Mouse (Mus musculus): ENCODE results near the gene Megf11. TPM values are rescaled to one million over a fixed set of nuclear protein-coding genes. Genes with fewer than 3 reads are reported as not detected.

Megf11 gene
- total and polyA plus RNA-seq, 3 experiments: 0.08 to 0.93 TPM; not detected in 1

- peak; percentile 73 for DNase-seq (ENCODE audit: low read depth, low spot score)
- H3K9ac ChIP-seq (ENCODE audit: control insufficient read depth, low read depth, low read length, poor library complexity, severe bottlenecking): no peak overlapping the region
- H3K27ac ChIP-seq (ENCODE audit: control insufficient read depth, low read depth, low read length): no peak overlapping the region
- TF ChIP-seq SIN3A (IDR thresholded peaks at IDR 0.05; ENCODE audit: low read length) (peak; percentile 88), MXI1 (IDR thresholded peaks at IDR 0.05; ENCODE audit: low read depth, low read length) (peak; percentile 57; the same call in 1 of the 2 replicates), E2F4 (IDR thresholded peaks at IDR 0.05; ENCODE audit: borderline replicate concordance, low read depth, low read length) (no peak)
- peaks cover 4 to 7% of the 10 kb centered on the region in 2 experiments for H3K27me3 ChIP-seq (ENCODE audit: control insufficient read depth in 1 of 2, insufficient read depth in 2 of 2, low read length in 2 of 2)
- no peaks in the 10 kb centered on the region for H3K9me3 ChIP-seq (replicated peaks; ENCODE audit: insufficient read depth, low read length)
- H3K36me3 ChIP-seq (ENCODE audit: control insufficient read depth in 1 of 2, insufficient read depth in 2 of 2, low read length in 2 of 2): no peaks in the 10 kb centered on the region
- peaks cover 2 to 4% of the 10 kb centered on the region in 2 experiments; a peak in 2 of 4 replicates for H3K4me1 ChIP-seq (ENCODE audit: control insufficient read depth in 1 of 2, insufficient read depth in 2 of 2, low read length in 2 of 2)
- no peak overlapping the region for H3K4me3 ChIP-seq (ENCODE audit: control insufficient read depth in 1 of 2, insufficient read depth in 1 of 2, low read depth in 2 of 2, low read length in 2 of 2)
- H3K79me2 ChIP-seq (ENCODE audit: control insufficient read depth, insufficient read depth, low read length, poor library complexity): no peaks in the 10 kb centered on the region
These were observed 281.1 kb downstream of the Megf11 start for GRCm38 (mm10) chr9:64666549-64666948.

- peaks cover 2 to 3% of the 10 kb centered on the region in 2 experiments; a peak in 2 of 4 replicates for H3K27me3 ChIP-seq (ENCODE audit: control insufficient read depth in 1 of 2, insufficient read depth in 2 of 2, low read length in 2 of 2)
- peak; percentile 79 for DNase-seq (ENCODE audit: low read depth, low spot score)
- TF ChIP-seq ZNF384 (IDR thresholded peaks at IDR 0.05; ENCODE audit: low read depth, low read length) (no peak), E2F4 (IDR thresholded peaks at IDR 0.05; ENCODE audit: borderline replicate concordance, low read depth, low read length) (no peak), MEF2A (IDR thresholded peaks at IDR 0.05; ENCODE audit: extremely low read depth, insufficient replicate concordance, low read depth, low read length, poor library complexity, severe bottlenecking) (no peak), MAZ (IDR thresholded peaks at IDR 0.05; ENCODE audit: low read depth, low read length) (no peak), GATA1 (IDR thresholded peaks at IDR 0.05; ENCODE audit: low read depth, low read length) (no peak), JUND (IDR thresholded peaks at IDR 0.05; ENCODE audit: low read depth, low read length) (no peak), ETS1 (IDR thresholded peaks at IDR 0.05; ENCODE audit: low read depth, low read length) (no peak), USF2 (IDR thresholded peaks at IDR 0.05; ENCODE audit: borderline replicate concordance in 1 of 2, insufficient read depth in 1 of 2, low read depth in 1 of 2, low read length in 2 of 2) (no peak), UBTF (IDR thresholded peaks at IDR 0.05; ENCODE audit: borderline replicate concordance, insufficient read depth, low read depth, low read length) (no peak), SIN3A (IDR thresholded peaks at IDR 0.05; ENCODE audit: low read length) (peak; percentile 62), MAX (IDR thresholded peaks at IDR 0.05; ENCODE audit: low read length) (peak; percentile 61), POLR2AphosphoS5 (IDR thresholded peaks at IDR 0.05; ENCODE audit: borderline replicate concordance, low read depth, low read length) (no peak), ZC3H11A (IDR thresholded peaks at IDR 0.05; ENCODE audit: low read depth, low read length) (no peak), TAL1 (IDR thresholded peaks at IDR 0.05; ENCODE audit: low read length) (no peak), HCFC1 (IDR thresholded peaks at IDR 0.05; ENCODE audit: low read depth, low read length) (no peak), ZMIZ1 (IDR thresholded peaks at IDR 0.05; ENCODE audit: low read depth, low read length) (no peak), MAFK (IDR thresholded peaks at IDR 0.05; ENCODE audit: borderline replicate concordance, low read depth, low read length) (no peak), POLR2A (IDR thresholded peaks at IDR 0.05; ENCODE audit: control insufficient read depth in 1 of 2, insufficient read depth in 1 of 2, low read depth in 1 of 2, low read length in 2 of 2, poor library complexity in 1 of 2) (no peak), NELFE (IDR thresholded peaks at IDR 0.05; ENCODE audit: low read depth, low read length) (no peak), SMC3 (IDR thresholded peaks at IDR 0.05; ENCODE audit: low read depth, low read length) (0 out of 2 replicates have a peak, but pooled peaks have one; percentile 14), TCF12 (IDR thresholded peaks at IDR 0.05; ENCODE audit: low read depth, low read length) (no peak), CHD1 (IDR thresholded peaks at IDR 0.05; ENCODE audit: low read depth, low read length) (no peak), RAD21 (IDR thresholded peaks at IDR 0.05; ENCODE audit: low read depth, low read length) (no peak), MXI1 (IDR thresholded peaks at IDR 0.05; ENCODE audit: low read depth, low read length) (0 out of 2 replicates have a peak, but pooled peaks have one; percentile 34), USF1 (IDR thresholded peaks at IDR 0.05; ENCODE audit: low read depth, low read length) (peak; percentile 40; the same call in 1 of the 2 replicates), RCOR1 (IDR thresholded peaks at IDR 0.05; ENCODE audit: low read depth, low read length) (no peak), ZKSCAN1 (IDR thresholded peaks at IDR 0.05; ENCODE audit: low read depth, low read length) (no peak)
- no peaks in the 10 kb centered on the region for H3K36me3 ChIP-seq (ENCODE audit: control insufficient read depth in 1 of 2, insufficient read depth in 2 of 2, low read length in 2 of 2)
- no peaks in the 10 kb centered on the region for H3K79me2 ChIP-seq (ENCODE audit: control insufficient read depth, insufficient read depth, low read length, poor library complexity)
- H3K4me3 ChIP-seq (ENCODE audit: control insufficient read depth in 1 of 2, insufficient read depth in 1 of 2, low read depth in 2 of 2, low read length in 2 of 2): no peak overlapping the region
- H3K4me1 ChIP-seq (ENCODE audit: control insufficient read depth in 1 of 2, insufficient read depth in 2 of 2, low read length in 2 of 2): peaks cover 2 to 5% of the 10 kb centered on the region in 2 experiments; a peak in 2 of 4 replicates
- no peak overlapping the region for H3K27ac ChIP-seq (ENCODE audit: control insufficient read depth, low read depth, low read length)
- H3K9me3 ChIP-seq (replicated peaks; ENCODE audit: insufficient read depth, low read length): no peaks in the 10 kb centered on the region
- no peak overlapping the region for H3K9ac ChIP-seq (ENCODE audit: control insufficient read depth, low read depth, low read length, poor library complexity, severe bottlenecking)
These were observed 282.1 kb downstream of the Megf11 start for GRCm38 (mm10) chr9:64667513-64667912.
